Mouse (Mus musculus): ENCODE measurements around the gene Egln1.

The Egln1 gene

GRCm38 (mm10) chr8:124949209-124950068 lies at the start of gene Egln1:
Gene Egln1 (minus strand): TSS chr8:124949324.
- CTCF ChIA-PET, result no interaction called here

DNA sequence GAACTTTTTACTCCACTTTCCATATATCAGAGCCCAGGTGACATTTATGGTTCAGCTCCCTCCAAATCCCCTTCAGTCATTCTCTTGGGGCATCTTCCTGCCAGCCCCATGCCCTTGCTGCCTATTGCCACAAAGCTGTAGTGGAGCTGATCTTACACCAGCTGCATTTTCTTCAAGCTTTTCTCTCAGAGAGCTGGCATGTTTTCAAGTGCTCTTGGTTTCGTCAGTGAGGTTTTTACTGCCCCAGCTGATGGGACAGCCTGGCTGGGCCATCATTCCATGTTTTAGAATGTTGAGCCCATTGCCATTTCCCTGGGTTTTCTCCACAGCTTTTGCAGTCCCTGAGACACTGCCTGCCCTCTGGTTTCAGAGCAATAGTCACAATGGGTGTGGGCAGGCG lies 46.7 kb upstream of the Egln1 start:
- CTCF ChIA-PET, result no interaction called here

GRCm38 (mm10) chr8:124991668-124991926 lies 42.5 kb upstream of the Egln1 start:
- CTCF ChIA-PET, result no interaction called here

DNA sequence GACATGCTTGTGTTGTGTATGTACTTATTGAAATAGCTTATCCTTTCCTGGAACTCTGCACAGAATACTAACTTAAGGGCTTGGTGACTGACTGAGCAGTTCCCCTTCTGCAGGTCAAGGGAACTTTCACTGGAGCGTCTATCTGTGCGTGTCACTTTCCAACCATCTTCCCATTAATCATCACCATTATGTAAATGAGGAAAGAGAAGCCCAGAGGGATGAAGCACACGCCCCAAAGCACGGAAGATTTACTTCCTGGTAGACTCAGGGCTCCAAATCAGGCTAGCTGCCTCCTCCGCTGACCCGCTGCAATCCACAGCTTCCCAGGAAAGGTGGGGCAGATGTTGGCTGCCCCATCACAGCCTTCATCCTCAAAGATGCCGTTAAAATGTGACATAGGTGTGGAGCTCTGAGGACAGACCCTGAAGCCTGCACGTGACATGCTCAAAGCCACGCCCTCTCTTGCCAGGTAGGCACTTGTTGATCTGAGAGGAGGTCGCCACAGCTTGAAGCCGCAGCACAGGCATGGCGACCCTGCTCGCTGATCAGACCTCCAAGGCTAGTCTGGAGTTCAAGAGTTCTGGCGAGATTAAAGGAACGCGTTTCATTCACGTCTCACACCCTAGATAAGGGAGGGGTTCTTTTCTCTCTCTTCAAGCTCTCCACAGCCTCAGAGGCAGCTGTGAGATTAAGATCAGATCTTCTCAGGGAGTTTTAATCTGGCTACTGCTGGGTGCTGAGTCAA lies 42.0 kb upstream of the Egln1 start:
- CTCF ChIA-PET, result no interaction called here

- CTCF ChIA-PET, result no interaction called here
Measured at GRCm38 (mm10) chr8:124980828-124981227, 31.7 kb upstream of the Egln1 start.

DNA sequence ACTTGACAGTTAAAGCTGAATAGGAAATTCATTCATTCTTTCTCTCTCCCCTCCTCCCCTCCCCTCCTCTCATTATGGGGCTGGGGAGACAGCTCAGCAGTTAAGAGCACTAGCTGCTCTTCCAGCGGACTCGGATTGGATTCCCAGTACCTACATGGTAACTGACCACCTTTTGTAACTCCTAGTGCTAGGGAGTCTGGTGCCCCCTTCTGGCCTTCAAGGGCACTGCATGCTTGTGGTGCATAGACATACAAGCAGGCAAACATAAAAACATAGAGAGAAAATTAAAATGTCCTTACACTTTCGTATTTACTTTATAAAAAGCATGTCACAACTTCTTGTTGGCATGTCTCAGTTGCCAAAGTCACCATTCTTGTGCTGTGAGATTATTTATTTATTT lies 30.9 kb upstream of the Egln1 start:
- CTCF ChIA-PET, result no interaction called here

DNA sequence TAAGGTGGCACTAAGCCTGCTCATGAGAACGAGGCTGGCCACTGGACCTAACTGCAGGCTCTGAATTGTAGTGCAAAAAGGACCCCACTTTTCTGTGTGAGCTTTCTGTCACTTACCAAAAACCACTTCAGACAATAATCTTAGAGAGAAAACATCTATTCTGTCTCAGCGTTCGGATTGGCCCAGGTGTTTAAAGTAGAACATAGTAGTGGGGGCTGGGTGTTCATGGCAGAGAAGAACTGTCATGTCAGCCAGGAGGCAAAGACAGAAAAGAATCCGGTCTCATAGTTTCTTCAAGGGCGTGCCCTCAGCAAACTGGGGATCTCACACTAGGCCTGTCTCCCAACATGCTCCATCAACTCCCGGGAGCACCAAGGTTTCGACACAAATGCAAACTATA lies 28.9 kb upstream of the Egln1 start:
- CTCF ChIA-PET, result no interaction called here

DNA sequence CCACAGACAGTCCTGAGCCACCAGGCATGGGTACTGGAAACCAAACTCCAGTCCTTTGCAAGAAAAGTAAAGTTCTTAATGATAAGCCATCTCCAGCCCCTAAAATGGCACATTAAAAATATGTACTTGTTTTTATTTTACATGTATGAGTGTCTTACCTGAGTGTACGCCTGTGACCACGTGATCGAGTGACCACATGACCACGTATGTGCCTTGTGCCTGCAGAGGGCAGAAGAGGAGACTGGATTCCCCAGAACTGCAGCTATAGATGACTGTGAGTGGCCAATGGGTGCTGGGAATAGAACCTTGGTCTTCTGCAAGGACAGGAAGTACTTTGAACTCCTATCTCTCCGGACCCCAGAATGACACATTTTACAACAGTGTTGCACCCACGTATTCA lies 27.1 kb upstream of the Egln1 start:
- CTCF ChIA-PET, result no interaction called here

DNA sequence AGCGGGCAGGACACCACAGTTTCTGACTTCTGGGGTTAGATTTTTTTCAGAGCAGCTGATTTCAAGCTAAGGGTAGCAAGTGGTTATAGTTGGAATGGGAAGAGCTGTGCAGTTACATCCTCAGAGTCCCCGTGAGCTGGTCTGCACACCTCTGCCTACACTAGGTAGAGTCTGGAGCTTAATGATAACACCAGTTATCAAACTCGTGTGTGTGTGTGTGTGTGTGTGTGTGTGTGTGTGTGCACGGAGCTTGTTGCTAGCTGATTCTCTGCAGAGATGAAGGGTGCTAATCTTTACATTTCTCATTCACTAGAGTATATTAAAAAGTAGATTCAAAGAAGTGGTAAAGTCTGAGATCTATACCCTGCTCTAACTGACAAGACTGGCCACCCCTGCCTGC lies 25.1 kb upstream of the Egln1 start:
- CTCF ChIA-PET, result no interaction called here

- CTCF ChIA-PET, result no interaction called here
Measured at GRCm38 (mm10) chr8:124973221-124973620, 24.1 kb upstream of the Egln1 start.

DNA sequence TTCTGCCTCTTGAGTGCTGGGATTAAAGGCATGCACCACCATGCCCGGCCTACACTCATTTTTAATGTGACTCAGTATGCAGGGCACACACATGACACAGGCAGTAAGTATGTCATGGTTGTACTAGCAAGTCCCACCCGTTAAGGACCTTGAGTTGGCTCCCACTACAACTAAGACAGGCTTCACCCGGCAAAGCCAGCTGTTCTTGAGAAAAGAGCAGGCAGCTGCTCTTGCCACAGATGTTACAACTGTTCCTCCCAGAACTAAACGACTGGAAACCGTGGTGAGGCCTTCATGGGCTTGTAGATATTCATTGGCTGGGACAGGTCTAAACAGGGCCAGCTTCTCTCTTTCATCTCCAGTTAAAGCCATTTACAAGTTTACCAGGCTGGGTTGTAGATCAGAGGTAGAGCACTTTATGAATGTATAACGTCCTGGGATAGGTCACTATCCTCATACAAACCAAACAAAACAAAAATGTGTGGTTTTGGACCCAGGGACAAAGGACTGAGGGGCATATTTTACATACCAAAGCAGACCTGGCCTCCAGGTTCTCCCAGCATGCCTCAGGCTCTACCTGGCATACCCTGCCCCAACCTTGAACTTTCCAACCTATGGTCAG lies 21.3 kb upstream of the Egln1 start:
- CTCF ChIA-PET, result no interaction called here

- CTCF ChIA-PET, result no interaction called here
Measured at GRCm38 (mm10) chr8:124964966-124965365, 15.8 kb upstream of the Egln1 start.

DNA sequence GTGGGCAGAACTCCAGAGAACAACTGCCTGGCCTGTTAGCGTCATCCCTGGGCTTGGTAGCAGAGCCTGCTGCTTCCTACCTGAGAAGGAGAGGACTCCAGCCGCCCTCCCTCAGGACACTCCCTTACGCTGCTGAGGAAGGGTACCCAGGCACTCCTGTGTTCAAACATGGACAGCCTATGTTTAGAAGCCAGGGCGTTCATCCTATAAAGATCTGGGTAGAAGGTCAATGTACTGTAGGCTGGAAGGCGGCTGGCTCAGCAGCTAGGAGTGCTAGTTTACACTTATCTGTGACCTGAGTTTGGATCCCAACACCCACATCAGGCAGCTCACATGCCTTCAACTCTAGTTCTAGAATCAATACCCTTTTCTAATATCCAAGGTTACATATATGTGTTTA lies 14.1 kb upstream of the Egln1 start:
- CTCF ChIA-PET, result no interaction called here

DNA sequence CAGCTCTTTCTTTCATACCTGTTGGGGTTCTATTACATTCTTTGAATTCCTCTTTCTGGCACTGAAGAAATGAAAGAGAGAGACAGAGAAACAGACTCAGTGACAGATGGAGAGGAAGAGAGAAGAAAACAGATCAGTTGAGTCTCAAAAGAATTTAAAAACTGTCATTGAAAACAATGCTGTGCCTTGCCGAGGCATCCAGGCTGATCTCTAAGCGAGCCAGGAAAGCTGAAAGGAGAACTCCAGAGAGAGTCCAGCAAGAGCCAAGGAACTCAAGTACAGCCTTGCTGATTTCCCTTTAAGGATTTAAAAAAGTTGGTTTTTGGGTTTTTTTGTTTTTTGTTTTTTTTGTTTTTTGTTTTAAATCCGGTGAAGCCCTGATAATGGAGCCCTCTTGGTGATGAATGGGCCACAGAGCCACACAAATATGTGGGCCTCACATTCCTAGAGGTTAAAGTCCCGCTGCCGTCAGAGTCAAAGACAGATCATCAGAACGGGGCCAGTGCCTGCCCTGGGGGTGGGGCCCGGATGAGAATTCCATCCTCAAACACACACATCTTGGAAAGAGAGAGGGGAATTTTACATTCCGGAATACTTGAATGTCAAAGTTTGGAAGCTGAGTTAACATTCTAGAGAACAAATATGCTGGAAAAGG lies 11.2 kb upstream of the Egln1 start:
- CTCF ChIA-PET, result no interaction called here

- CTCF ChIA-PET, result interaction anchor here (0.6 kb wide), 1 partner anchor 73 kb away, joined by 5 read pairs; no protein-coding TSS in a partner anchor
Measured at GRCm38 (mm10) chr8:124959462-124960225, 10.5 kb upstream of the Egln1 start.

GRCm38 (mm10) chr8:124954572-124955082 lies 5.5 kb upstream of the Egln1 start:
- CTCF ChIA-PET, result no interaction called here

DNA sequence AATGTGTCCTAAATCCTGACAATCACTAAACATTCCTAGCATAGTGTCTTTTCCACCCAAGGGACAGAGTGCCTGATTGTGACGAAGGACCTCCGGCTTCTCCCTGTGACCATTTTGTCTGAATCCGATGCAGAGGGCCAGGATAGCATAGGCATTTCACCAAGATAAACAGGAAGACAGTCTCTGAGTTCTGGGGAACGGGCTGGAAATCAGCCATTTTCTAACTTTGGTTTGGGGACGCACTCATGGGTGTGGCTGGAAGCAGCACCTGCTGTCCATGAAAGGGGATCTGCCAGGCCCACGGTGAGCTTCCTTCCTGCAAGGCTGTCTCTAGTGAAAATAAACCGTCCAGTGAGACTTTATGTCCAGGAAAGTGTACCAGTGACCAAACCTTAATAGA lies 4.1 kb upstream of the Egln1 start:
- CTCF ChIA-PET, result no interaction called here

DNA sequence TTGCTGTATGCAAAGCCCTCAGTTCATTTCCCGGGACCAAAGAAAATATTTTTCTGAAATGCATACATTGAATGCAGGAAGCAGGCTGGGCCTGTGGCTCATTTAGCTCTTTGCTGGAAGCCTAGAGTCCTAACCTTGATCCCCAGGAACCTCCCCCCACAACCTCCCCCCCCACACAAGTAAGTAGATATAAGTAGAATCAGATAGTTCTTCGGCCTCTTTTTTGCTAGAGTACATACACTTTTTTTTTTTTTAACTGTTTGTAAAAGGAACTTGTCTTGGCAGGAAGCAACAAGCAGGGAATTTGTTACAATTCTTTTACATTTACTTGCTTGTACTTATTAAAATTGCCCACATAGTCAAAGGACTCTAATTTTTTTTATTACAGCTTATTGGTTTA lies 1.7 kb upstream of the Egln1 start:
- CTCF ChIA-PET, result interaction anchor here (0.7 kb wide), 1 partner anchor 113 kb away, joined by 10 read pairs; no protein-coding TSS in a partner anchor

- CTCF ChIA-PET, result no interaction called here
Measured at GRCm38 (mm10) chr8:124950069-124950456, 939 bp upstream of the Egln1 start.

- CTCF ChIA-PET, result interaction anchor here (1.3 kb wide), 1 partner anchor 29 kb away, joined by 3 read pairs; no protein-coding TSS in a partner anchor
Measured at GRCm38 (mm10) chr8:124948733-124949111, 402 bp downstream of the Egln1 start.

Measured in spleen, embryonic (tissue).